Mouse (Mus musculus) heart, adult 2 months (tissue): ENCODE measurements around the gene Pwwp2b.

Experiments
- CTCF ChIP-seq: fragments of 200-600 bp; IDR thresholded peaks from 2 replicates; pipeline ENCODE4 v1.8.1; 2022; ENCODE audit warnings: antibody characterized with exemption, mild to moderate bottlenecking, moderate library complexity
- POLR2A ChIP-seq: fragments of 200-500 bp; IDR thresholded peaks from 2 replicates; pipeline ENCODE4 v1.6.1; 2011; ENCODE audit warnings: mild to moderate bottlenecking, low read depth, low read length, control low read depth; ENCODE audit not compliant: insufficient read depth

DNA sequence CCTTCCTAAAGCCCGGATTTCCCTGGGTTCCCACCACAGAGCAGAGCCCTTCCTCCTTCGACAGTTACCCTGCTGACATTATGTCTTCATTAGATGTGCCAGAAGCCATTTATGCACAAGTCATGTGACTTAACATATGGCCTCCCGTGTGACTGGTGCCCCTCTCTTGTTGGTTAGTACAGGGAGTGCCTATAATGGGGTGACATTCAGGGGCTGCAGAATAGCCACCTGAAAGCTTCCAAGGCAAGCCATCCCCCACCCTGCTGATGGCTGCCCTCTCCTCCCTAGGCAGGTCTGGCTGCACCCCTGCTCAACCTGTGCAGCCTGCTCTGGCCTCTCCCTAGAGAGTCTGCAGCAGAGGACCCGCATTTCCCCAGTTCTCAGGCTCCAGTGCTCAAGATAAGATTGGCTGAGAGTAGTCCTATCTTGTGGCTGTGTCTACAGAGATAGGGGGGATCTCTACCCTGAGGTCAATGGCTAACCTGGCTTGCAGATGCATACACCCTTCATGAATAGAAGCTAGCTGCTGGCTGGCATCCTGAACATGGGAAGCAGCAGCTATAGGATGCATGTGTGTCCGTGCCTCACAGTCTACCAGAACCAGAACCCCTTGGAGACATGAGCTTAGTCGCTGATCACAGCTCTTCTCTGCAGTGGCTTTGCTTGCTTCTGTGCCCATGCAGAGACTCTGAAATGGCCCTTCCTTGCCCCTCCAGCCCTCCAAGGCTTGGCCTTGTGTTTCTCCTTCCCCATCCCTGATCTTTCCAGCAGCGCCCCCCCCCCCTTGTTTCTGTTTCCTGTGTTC, 1.3 kb downstream of the Pwwp2b start:
- TF ChIP-seq POLR2A = no peak
- TF ChIP-seq CTCF = no peak
